Mouse (Mus musculus) neural tube, embryonic 14.5 days (tissue): ENCODE data around the gene Jsrp1. TPM values are rescaled to one million over a fixed set of nuclear protein-coding genes. Genes with fewer than 3 reads are reported as not detected.
A peak's percentile ranks its signal among the peaks of the same experiment; 100 is the strongest.
"Not testable (repeated sequence)": the region's sequence is repeated elsewhere in the genome, so short reads cannot be mapped to it uniquely, and the experiment has no call there.

Source experiments
- ATAC-seq: fragments of 200-750 bp; cut with Nextera tagmentation; 2 replicates; pipeline ENCODE4 v1.8.0; 2017; ENCODE audit warnings: low read depth, mild to moderate bottlenecking, moderate TSS enrichment, moderate library complexity
- H3K27ac ChIP-seq: fragments of 300-500 bp; sonication (generic); 2 replicates; pipeline ENCODE4 v1.5.1; 2014; ENCODE audit warnings: low read depth, mild to moderate bottlenecking, control low read depth, low read length, moderate library complexity, mixed read lengths
- H3K27me3 ChIP-seq: fragments of 300-500 bp; sonication (generic); 2 replicates; pipeline ENCODE4 v1.6.1; 2014; ENCODE audit warnings: low read length; ENCODE audit not compliant: control insufficient read depth, insufficient read depth
- H3K36me3 ChIP-seq: fragments of 300-500 bp; sonication (generic); 2 replicates; pipeline ENCODE4 v1.6.1; 2014; ENCODE audit warnings: low read length, mixed read lengths; ENCODE audit not compliant: control insufficient read depth, insufficient read depth
- H3K4me1 ChIP-seq: fragments of 300-500 bp; sonication (generic); 2 replicates; pipeline ENCODE4 v1.6.1; 2014; ENCODE audit warnings: low read length; ENCODE audit not compliant: control insufficient read depth, insufficient read depth
- H3K4me2 ChIP-seq: fragments of 300-500 bp; sonication (generic); 2 replicates; pipeline ENCODE4 v1.6.1; 2014; ENCODE audit warnings: mild to moderate bottlenecking, low read depth, low read length, control low read depth
- H3K4me3 ChIP-seq: fragments of 300-500 bp; sonication (generic); 2 replicates; pipeline ENCODE4 v1.5.1; 2014; ENCODE audit warnings: low read depth, low read length, control low read depth, mixed read lengths
- H3K9ac ChIP-seq: fragments of 300-500 bp; sonication (generic); replicated peaks from 2 replicates; pipeline ENCODE4 v1.6.1; 2014; ENCODE audit warnings: low read depth, mild to moderate bottlenecking, control low read depth, low read length, mixed read lengths
- H3K9me3 ChIP-seq: fragments of 300-500 bp; sonication (generic); 2 replicates; pipeline ENCODE4 v1.6.1; 2016; ENCODE audit warnings: low read length; ENCODE audit not compliant: control insufficient read depth
- WGBS: fragments of 180-500 bp; shearing (Covaris S2); extraction: QIAGEN DNeasy Blood & Tissue Kit; methylation state at CpG from one replicate; pipeline ENCODE4 v1.1.7; 2014; 5-methylcytosine and 5-hydroxymethylcytosine counted together
- polyA plus RNA-seq: library from polyadenylated mRNA; unstranded; fragments of >200 nt; fragmentation: Nextera tagmentation; extraction: Ambion mirVana; gene quantifications from 2 replicates; pipeline ENCODE4 v1.2.1, GENCODE M21; 2014

Gene Jsrp1
- polyA plus RNA-seq, 1 experiment from 2014 or later: 0.74 TPM

GRCm38 (mm10) chr10:80821991-80822390 is 8.7 kb upstream of the Jsrp1 start:
- Histone ChIP-seq H3K4me3 (no peak overlapping the region), H3K36me3 (no peaks in the 10 kb centered on the region), H3K4me1 (no peaks in the 10 kb centered on the region), H3K4me2 (no peak overlapping the region), H3K27me3 (no peaks in the 10 kb centered on the region), H3K27ac (no peak overlapping the region), H3K9ac (no peak overlapping the region), H3K9me3 (no peaks in the 10 kb centered on the region)
- WGBS: 41% methylated on average over 2 of the region's 2 CpGs
- no peak for ATAC-seq

GRCm38 (mm10) chr10:80819406-80819805 is 6.1 kb upstream of the Jsrp1 start:
- Histone ChIP-seq H3K9ac (no peak overlapping the region), H3K27ac (no peak overlapping the region), H3K4me2 (no peak overlapping the region), H3K36me3 (no peaks in the 10 kb centered on the region), H3K4me1 (no peaks in the 10 kb centered on the region), H3K27me3 (no peaks in the 10 kb centered on the region), H3K4me3 (no peak overlapping the region), H3K9me3 (no peaks in the 10 kb centered on the region)
- ATAC-seq: no peak
- WGBS: 66% methylated on average over 3 of the region's 3 CpGs

- Histone ChIP-seq H3K4me2 (no peak overlapping the region), H3K36me3 (no peaks in the 10 kb centered on the region), H3K4me1 (no peaks in the 10 kb centered on the region), H3K9ac (0 out of 2 replicates have a peak overlapping the region, but pooled peaks have one; percentile 11), H3K27me3 (no peaks in the 10 kb centered on the region), H3K27ac (no peak overlapping the region), H3K9me3 (no peaks in the 10 kb centered on the region), H3K4me3 (no peak overlapping the region)
- no peak for ATAC-seq
- WGBS: 62% methylated on average over 6 of the region's 6 CpGs
Observed at GRCm38 (mm10) chr10:80818599-80819281, 5.4 kb upstream of the Jsrp1 start.

- not testable (repeated sequence) for H3K9me3 ChIP-seq, H3K4me2 ChIP-seq, H3K27me3 ChIP-seq, H3K4me1 ChIP-seq, H3K9ac ChIP-seq, ATAC-seq, H3K36me3 ChIP-seq, H3K27ac ChIP-seq, H3K4me3 ChIP-seq
- 84% methylated on average over 7 of the region's 7 CpGs for WGBS
Observed at GRCm38 (mm10) chr10:80817955-80818354, 4.7 kb upstream of the Jsrp1 start.

DNA sequence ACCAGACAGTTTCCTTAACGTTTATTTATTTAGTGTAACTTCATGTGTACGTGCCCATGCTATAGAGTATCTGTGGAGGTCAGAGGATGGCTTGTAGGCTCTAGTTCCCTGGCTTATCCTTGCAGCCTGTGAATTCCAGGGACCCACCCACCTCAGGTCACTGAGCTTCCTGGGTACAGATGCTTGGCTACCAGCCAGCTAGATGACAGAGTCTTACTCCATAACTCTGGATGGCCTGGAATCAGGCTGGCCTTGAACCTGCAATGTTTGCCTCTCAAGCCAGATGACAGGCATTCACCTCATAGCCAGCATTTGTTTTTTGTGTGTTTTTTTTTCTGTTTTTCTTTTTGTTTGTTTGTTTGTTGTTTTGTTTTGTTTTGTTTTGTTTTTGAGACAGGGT is 3.9 kb upstream of the Jsrp1 start:
- H3K27me3 ChIP-seq: no peaks in the 10 kb centered on the region
- no peak for ATAC-seq

DNA sequence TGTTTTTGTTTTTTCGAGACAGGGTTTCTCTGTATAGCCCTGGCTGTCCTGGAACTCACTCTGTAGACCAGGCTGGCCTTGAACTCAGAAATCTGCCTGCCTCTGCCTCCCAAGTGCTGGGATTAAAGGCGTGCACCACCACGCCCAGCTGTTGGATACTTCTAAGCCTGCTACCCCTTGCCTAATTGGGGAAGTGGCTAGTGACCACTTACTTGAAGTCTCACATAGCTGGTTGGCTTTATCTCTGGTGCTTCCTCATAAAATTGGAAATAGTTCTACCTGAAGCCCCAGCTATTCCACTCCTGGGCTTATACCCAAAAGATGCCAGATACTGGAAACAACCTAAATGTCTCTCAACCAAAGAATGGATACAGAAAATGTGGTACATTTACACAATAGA is 3.0 kb upstream of the Jsrp1 start:
- H3K36me3 ChIP-seq, ATAC-seq, H3K27ac ChIP-seq, H3K4me2 ChIP-seq, H3K4me1 ChIP-seq, H3K4me3 ChIP-seq, H3K9ac ChIP-seq, H3K27me3 ChIP-seq, H3K9me3 ChIP-seq: not testable (repeated sequence)
- 82% methylated on average over 3 of the region's 3 CpGs for WGBS

More for the DNA sequence above, 3.9 kb upstream of the Jsrp1 start:
- 68% methylated on average over 2 of the region's 2 CpGs for WGBS
- Histone ChIP-seq H3K9me3 (no peaks in the 10 kb centered on the region), H3K4me2 (no peak overlapping the region), H3K9ac (no peak overlapping the region), H3K36me3 (no peaks in the 10 kb centered on the region), H3K4me3 (no peak overlapping the region), H3K27ac (no peak overlapping the region), H3K4me1 (no peaks in the 10 kb centered on the region)

DNA sequence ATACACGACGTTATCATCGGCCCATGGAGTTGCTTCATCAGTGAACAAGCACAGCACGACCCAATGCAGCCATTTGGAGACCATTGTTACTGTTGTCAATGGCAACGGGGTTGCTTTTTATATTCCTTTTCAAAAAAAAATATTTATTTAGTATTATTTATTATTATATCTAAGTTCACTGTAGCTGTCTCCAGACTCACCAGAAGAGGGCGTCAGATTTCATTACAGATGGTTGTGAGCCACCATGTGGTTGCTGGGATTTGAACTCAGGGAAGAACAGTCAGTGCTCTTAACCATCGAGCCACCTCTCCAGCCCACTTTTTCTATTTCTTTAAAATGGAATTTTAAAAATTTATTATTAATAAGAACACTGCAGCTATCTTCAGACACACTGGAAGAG is 1.5 kb upstream of the Jsrp1 start:
- WGBS: 67% methylated on average over 7 of the region's 7 CpGs
- Histone ChIP-seq H3K4me1 (no peaks in the 10 kb centered on the region), H3K9me3 (no peaks in the 10 kb centered on the region), H3K27me3 (peaks cover 5% of the 10 kb centered on the region; the same call in 1 of the 2 replicates), H3K4me3 (no peak overlapping the region), H3K27ac (no peak overlapping the region), H3K36me3 (no peaks in the 10 kb centered on the region), H3K9ac (no peak overlapping the region), H3K4me2 (no peak overlapping the region)
- ATAC-seq: no peak

DNA sequence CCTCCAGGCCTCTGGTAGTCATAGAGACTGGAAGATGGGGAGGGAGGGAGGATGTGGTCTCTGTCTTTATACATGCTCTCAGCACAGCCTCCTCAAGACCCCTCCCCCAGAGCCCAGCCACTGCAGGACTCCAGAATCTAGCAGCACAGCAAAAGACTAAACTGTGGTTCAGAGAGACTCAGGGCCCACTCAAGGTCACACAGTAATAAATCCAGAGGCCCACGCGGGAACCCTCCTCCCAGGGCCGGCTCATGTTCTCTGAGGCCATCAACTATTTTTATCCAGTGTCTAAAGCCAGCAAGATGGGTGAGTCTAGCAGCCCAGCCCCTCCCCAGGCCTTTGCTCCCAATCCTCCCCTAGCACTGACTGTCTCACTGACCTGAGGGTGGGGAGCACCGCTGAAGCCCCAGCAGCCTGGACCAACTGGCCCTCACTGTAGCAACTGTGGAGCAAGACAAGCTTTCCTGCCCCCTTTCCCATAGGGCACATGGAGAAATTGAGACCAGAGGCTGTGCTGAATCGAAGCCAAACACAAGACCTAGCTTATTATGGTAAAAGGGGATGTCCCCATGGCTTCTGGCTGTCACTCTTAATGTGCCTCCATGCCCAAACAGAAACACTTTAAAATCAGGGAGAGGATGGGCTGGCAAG is 782 bp downstream of the Jsrp1 start:
- Histone ChIP-seq H3K4me2 (no peak overlapping the region), H3K27me3 (peaks cover 8% of the 10 kb centered on the region), H3K27ac (no peak overlapping the region), H3K9ac (no peak overlapping the region), H3K9me3 (no peaks in the 10 kb centered on the region), H3K4me3 (no peak overlapping the region), H3K36me3 (no peaks in the 10 kb centered on the region), H3K4me1 (peaks cover 8% of the 10 kb centered on the region)
- WGBS: 63% methylated on average over 5 of the region's 5 CpGs
- ATAC-seq: no peak

- H3K36me3 ChIP-seq: no peaks in the 10 kb centered on the region; the same call in 1 of the 2 replicates
- no peak for ATAC-seq
- no peak overlapping the region for H3K4me3 ChIP-seq
- no peak overlapping the region for H3K4me2 ChIP-seq
- no peaks in the 10 kb centered on the region for H3K9me3 ChIP-seq
- no peak overlapping the region for H3K27ac ChIP-seq
- no peak overlapping the region for H3K9ac ChIP-seq
- peaks cover 17% of the 10 kb centered on the region for H3K4me1 ChIP-seq
- H3K27me3 ChIP-seq: peaks cover 8% of the 10 kb centered on the region
- WGBS: 4% methylated on average over 20 of the region's 20 CpGs
Observed at GRCm38 (mm10) chr10:80810084-80810483, 3.2 kb downstream of the Jsrp1 start.
